Mouse (Mus musculus): ENCODE results near the gene Hoxa6. TPM values are rescaled to one million over a fixed set of nuclear protein-coding genes. Genes with fewer than 3 reads are reported as not detected.

Gene Hoxa6
- polyA plus RNA-seq, 1 experiment from 2014 or later = 3.1 TPM

GRCm38 (mm10) chr6:52247766-52248637 lies 39.5 kb upstream of the Hoxa6 start:
- WGBS = under 1% methylated on average over 23 of the region's 23 CpGs

GRCm38 (mm10) chr6:52246916-52247315 lies 38.4 kb upstream of the Hoxa6 start:
- peak overlapping the region; percentile 99 for H3K4me3 ChIP-seq (replicated peaks)
- WGBS = 3% methylated on average over 3 of the region's 3 CpGs
- peak overlapping the region; percentile 100 for H3K27ac ChIP-seq
- H3K9me3 ChIP-seq = no peaks in the 10 kb centered on the region
- H3K36me3 ChIP-seq = peaks cover 19% of the 10 kb centered on the region
- peaks cover 43% of the 10 kb centered on the region for H3K4me1 ChIP-seq (replicated peaks)
- no peak for ATAC-seq (ENCODE audit: insufficient number of reproducible peaks, insufficient read depth, low FRiP score, low TSS enrichment, low read depth)
- peak overlapping the region; percentile 100 for H3K9ac ChIP-seq (replicated peaks)
- peaks cover 27% of the 10 kb centered on the region for H3K27me3 ChIP-seq
- peak overlapping the region; percentile 96 for H3K4me2 ChIP-seq

More at GRCm38 (mm10) chr6:52247766-52248637, 39.5 kb upstream of the Hoxa6 start:
- peaks cover 29% of the 10 kb centered on the region for H3K36me3 ChIP-seq
- H3K9me3 ChIP-seq = no peaks in the 10 kb centered on the region
- ATAC-seq (ENCODE audit: insufficient number of reproducible peaks, insufficient read depth, low FRiP score, low TSS enrichment, low read depth) = no peak
- peak overlapping the region; percentile 99 for H3K4me3 ChIP-seq (replicated peaks)
- H3K4me2 ChIP-seq = peak overlapping the region; percentile 96
- H3K9ac ChIP-seq (replicated peaks) = peak overlapping the region; percentile 100
- H3K27me3 ChIP-seq = peaks cover 34% of the 10 kb centered on the region
- peaks cover 40% of the 10 kb centered on the region for H3K4me1 ChIP-seq (replicated peaks)
- H3K27ac ChIP-seq = peak overlapping the region; percentile 98

GRCm38 (mm10) chr6:52246403-52246803 lies 37.9 kb upstream of the Hoxa6 start:
- Histone ChIP-seq H3K27me3 (peaks cover 24% of the 10 kb centered on the region), H3K9ac (replicated peaks) (peak overlapping the region; percentile 100), H3K4me1 (replicated peaks) (peaks cover 48% of the 10 kb centered on the region), H3K36me3 (peaks cover 17% of the 10 kb centered on the region), H3K4me2 (peak overlapping the region; percentile 96), H3K4me3 (replicated peaks) (peak overlapping the region; percentile 99), H3K27ac (peak overlapping the region; percentile 100), H3K9me3 (no peaks in the 10 kb centered on the region)
- ATAC-seq (ENCODE audit: insufficient number of reproducible peaks, insufficient read depth, low FRiP score, low TSS enrichment, low read depth) = no peak
- under 1% methylated on average over 26 of the region's 26 CpGs for WGBS

GRCm38 (mm10) chr6:52245757-52246142 lies 37.2 kb upstream of the Hoxa6 start, which contains the start of gene Hoxa11:
Gene Hoxa11 (minus strand): TSS chr6:52245810.
- peak; percentile 35; the same call in 1 of the 2 replicates for ATAC-seq (ENCODE audit: insufficient number of reproducible peaks, insufficient read depth, low FRiP score, low TSS enrichment, low read depth)
- under 1% methylated on average over 20 of the region's 20 CpGs for WGBS
- Histone ChIP-seq H3K4me3 (replicated peaks) (peak within 1 kb of the TSS; percentile 99), H3K4me2 (peak within 1 kb of the TSS; percentile 96), H3K9ac (replicated peaks) (peak within 1 kb of the TSS; percentile 100), H3K9me3 (no peaks in the 10 kb centered on the region), H3K36me3 (peaks cover 16% of the 10 kb centered on the region), H3K27me3 (peaks cover 22% of the 10 kb centered on the region), H3K27ac (peak within 1 kb of the TSS; percentile 100), H3K4me1 (replicated peaks) (peaks cover 51% of the 10 kb centered on the region)

- Histone ChIP-seq H3K4me1 (replicated peaks) (peaks cover 46% of the 10 kb centered on the region), H3K27me3 (peaks cover 16% of the 10 kb centered on the region), H3K4me3 (replicated peaks) (peak overlapping the region; percentile 99), H3K4me2 (peak overlapping the region; percentile 96), H3K27ac (peak overlapping the region; percentile 100), H3K9me3 (no peaks in the 10 kb centered on the region), H3K36me3 (peaks cover 11% of the 10 kb centered on the region), H3K9ac (replicated peaks) (peak overlapping the region; percentile 100)
- under 1% methylated on average over 70 of the region's 71 CpGs for WGBS
- no peak for ATAC-seq (ENCODE audit: insufficient number of reproducible peaks, insufficient read depth, low FRiP score, low TSS enrichment, low read depth)
These were observed 36.7 kb upstream of the Hoxa6 start for GRCm38 (mm10) chr6:52245040-52245756.

GRCm38 (mm10) chr6:52244471-52245039 lies 36.0 kb upstream of the Hoxa6 start:
- peak overlapping the region; percentile 100 for H3K9ac ChIP-seq (replicated peaks)
- peaks cover 40% of the 10 kb centered on the region for H3K4me1 ChIP-seq (replicated peaks)
- peak overlapping the region; percentile 99 for H3K4me3 ChIP-seq (replicated peaks)
- ATAC-seq (ENCODE audit: insufficient number of reproducible peaks, insufficient read depth, low FRiP score, low TSS enrichment, low read depth) = no peak
- H3K4me2 ChIP-seq = peak overlapping the region; percentile 96
- peaks cover 5% of the 10 kb centered on the region for H3K36me3 ChIP-seq
- no peaks in the 10 kb centered on the region for H3K9me3 ChIP-seq
- WGBS = 0% methylated on average over 23 of the region's 23 CpGs
- peak overlapping the region; percentile 100 for H3K27ac ChIP-seq
- peaks cover 10% of the 10 kb centered on the region for H3K27me3 ChIP-seq

GRCm38 (mm10) chr6:52243681-52244121 lies 35.2 kb upstream of the Hoxa6 start:
- peaks cover 38% of the 10 kb centered on the region for H3K4me1 ChIP-seq (replicated peaks)

GRCm38 (mm10) chr6:52242801-52243332 lies 34.3 kb upstream of the Hoxa6 start:
- Histone ChIP-seq H3K27ac (peak overlapping the region; percentile 100), H3K9ac (replicated peaks) (peak overlapping the region; percentile 100), H3K36me3 (no peaks in the 10 kb centered on the region), H3K4me2 (peak overlapping the region; percentile 96), H3K27me3 (peaks cover 5% of the 10 kb centered on the region), H3K4me1 (replicated peaks) (peaks cover 35% of the 10 kb centered on the region), H3K4me3 (replicated peaks) (peak overlapping the region; percentile 99), H3K9me3 (no peaks in the 10 kb centered on the region)
- ATAC-seq (ENCODE audit: insufficient number of reproducible peaks, insufficient read depth, low FRiP score, low TSS enrichment, low read depth) = no peak
- WGBS = 3% methylated on average over 4 of the region's 4 CpGs

More at GRCm38 (mm10) chr6:52243681-52244121, 35.2 kb upstream of the Hoxa6 start:
- Histone ChIP-seq H3K9me3 (no peaks in the 10 kb centered on the region), H3K27me3 (peaks cover 10% of the 10 kb centered on the region), H3K4me2 (peak overlapping the region; percentile 96), H3K9ac (replicated peaks) (peak overlapping the region; percentile 100), H3K36me3 (no peaks in the 10 kb centered on the region), H3K4me3 (replicated peaks) (peak overlapping the region; percentile 99), H3K27ac (peak overlapping the region; percentile 100)
- 2% methylated on average over 12 of the region's 12 CpGs for WGBS
- ATAC-seq (ENCODE audit: insufficient number of reproducible peaks, insufficient read depth, low FRiP score, low TSS enrichment, low read depth) = 0 out of 2 replicates have a peak, but pooled peaks have one; percentile 0

GRCm38 (mm10) chr6:52241001-52241621 lies 32.6 kb upstream of the Hoxa6 start:
- H3K4me2 ChIP-seq = peak overlapping the region; percentile 96
- peaks cover 4% of the 10 kb centered on the region; the same call in 1 of the 2 replicates for H3K36me3 ChIP-seq
- peak; percentile 3; the same call in 1 of the 2 replicates for ATAC-seq (ENCODE audit: insufficient number of reproducible peaks, insufficient read depth, low FRiP score, low TSS enrichment, low read depth)
- H3K27ac ChIP-seq = peak overlapping the region; percentile 100
- H3K4me1 ChIP-seq (replicated peaks) = peaks cover 46% of the 10 kb centered on the region
- H3K4me3 ChIP-seq (replicated peaks) = peak overlapping the region; percentile 99
- H3K9me3 ChIP-seq = no peaks in the 10 kb centered on the region
- H3K9ac ChIP-seq (replicated peaks) = peak overlapping the region; percentile 100
- peaks cover 4% of the 10 kb centered on the region for H3K27me3 ChIP-seq
- WGBS = 2% methylated on average over 9 of the region's 9 CpGs

GRCm38 (mm10) chr6:52240389-52241000 lies 32.0 kb upstream of the Hoxa6 start, which contains the start of gene Hoxa10:
Gene Hoxa10 (minus strand): TSS chr6:52240854.
- WGBS = under 1% methylated on average over 35 of the region's 35 CpGs
- peak within 1 kb of the TSS; percentile 99 for H3K4me3 ChIP-seq (replicated peaks)
- H3K27ac ChIP-seq = peak within 1 kb of the TSS; percentile 100
- no peaks in the 10 kb centered on the region for H3K9me3 ChIP-seq
- peak; percentile 15; the same call in 1 of the 2 replicates for ATAC-seq (ENCODE audit: insufficient number of reproducible peaks, insufficient read depth, low FRiP score, low TSS enrichment, low read depth)
- H3K27me3 ChIP-seq = peaks cover 3% of the 10 kb centered on the region; the same call in 1 of the 2 replicates
- peaks cover 52% of the 10 kb centered on the region for H3K4me1 ChIP-seq (replicated peaks)
- H3K36me3 ChIP-seq = peaks cover 10% of the 10 kb centered on the region; the same call in 1 of the 2 replicates
- peak within 1 kb of the TSS; percentile 100 for H3K9ac ChIP-seq (replicated peaks)
- peak within 1 kb of the TSS; percentile 96 for H3K4me2 ChIP-seq
